Mouse (Mus musculus) liver, postnatal 0 days (tissue): ENCODE data around the gene Il15ra.

Experiments
- CTCF ChIP-seq: sonication (generic); IDR thresholded peaks from 2 replicates; pipeline ENCODE4 v1.5.1; 2016; ENCODE audit warnings: antibody characterized with exemption, low read depth
- EP300 ChIP-seq: IDR thresholded peaks from 2 replicates; pipeline ENCODE4 v1.6.1; 2016; ENCODE audit warnings: antibody characterized with exemption, low read depth, mild to moderate bottlenecking

DNA sequence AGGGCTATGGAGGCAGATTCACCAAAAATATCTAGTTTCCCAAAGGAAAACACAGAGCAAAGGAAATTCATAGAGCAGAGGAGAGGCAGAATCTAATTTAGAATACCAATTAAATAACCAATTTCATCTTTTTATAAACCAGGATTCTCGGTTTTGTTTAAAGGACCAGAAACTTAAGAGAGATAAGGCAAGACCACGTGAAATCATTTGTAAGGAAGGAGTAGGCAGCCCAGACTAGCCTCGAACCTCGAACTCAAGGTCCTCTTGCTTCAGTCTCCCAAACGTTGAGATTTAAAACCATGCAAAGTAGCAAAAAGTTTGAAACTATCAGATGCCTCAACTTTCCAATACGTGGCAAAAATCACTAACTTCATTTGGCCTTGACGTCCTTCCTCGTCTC is 71.3 kb downstream of the Il15ra start:
- TF ChIP-seq CTCF: no peak
- TF ChIP-seq EP300: no peak
